Mouse (Mus musculus) lung, postnatal 0 days (tissue): ENCODE measurements at regions not wholly inside any gene's neighbourhood (a gene's known extent, or its start where the extent isn't known, plus 50 kb on each side); places are given as distances from the start of the nearest gene placed in this dataset.

Source experiments
- ATAC-seq: fragments of 200-750 bp; cut with Nextera tagmentation; 2 replicates; pipeline ENCODE4 v1.8.0; 2017; ENCODE audit warnings: moderate library complexity
- DNase-seq: peaks from one replicate; pipeline ENCODE4 v3.0.0-alpha.2; 2016; ENCODE audit warnings: low spot score
- H3K27ac ChIP-seq: fragments of 300-500 bp; sonication (generic); 2 replicates; pipeline ENCODE4 v1.5.1; 2014; ENCODE audit warnings: antibody characterized with exemption, mild to moderate bottlenecking, low read length, mixed read lengths
- H3K27me3 ChIP-seq: fragments of 300-500 bp; sonication (generic); replicated peaks from 2 replicates; pipeline ENCODE4 v1.6.1; 2014; ENCODE audit warnings: low read length, mixed read lengths; ENCODE audit not compliant: insufficient read depth
- H3K36me3 ChIP-seq: fragments of 300-500 bp; sonication (generic); 2 replicates; pipeline ENCODE4 v1.6.1; 2014; ENCODE audit warnings: low read length, mixed read lengths; ENCODE audit not compliant: insufficient read depth
- H3K4me1 ChIP-seq: fragments of 300-500 bp; sonication (generic); 2 replicates; pipeline ENCODE4 v1.6.1; 2014; ENCODE audit warnings: antibody characterized with exemption, low read depth, low read length, mixed read lengths; ENCODE audit not compliant: insufficient read depth
- H3K4me2 ChIP-seq: fragments of 300-500 bp; sonication (generic); replicated peaks from 2 replicates; pipeline ENCODE4 v1.6.1; 2014; ENCODE audit warnings: low read depth, mild to moderate bottlenecking, low read length, moderate library complexity, mixed read lengths
- H3K4me3 ChIP-seq: fragments of 300-500 bp; sonication (generic); 2 replicates; pipeline ENCODE4 v1.5.1; 2014; ENCODE audit warnings: low read depth, low read length
- H3K9ac ChIP-seq: fragments of 300-500 bp; sonication (generic); replicated peaks from 2 replicates; pipeline ENCODE4 v1.6.1; 2014; ENCODE audit warnings: low read depth, mild to moderate bottlenecking
- H3K9me3 ChIP-seq: fragments of 300-500 bp; sonication (generic); 2 replicates; pipeline ENCODE4 v1.6.1; 2016; ENCODE audit warnings: low read length, mixed read lengths
- CTCF ChIP-seq: IDR thresholded peaks from 2 replicates; pipeline ENCODE4 v1.5.1; 2016; ENCODE audit warnings: antibody characterized with exemption, mild to moderate bottlenecking
- EP300 ChIP-seq: IDR thresholded peaks from 2 replicates; pipeline ENCODE4 v1.6.1; 2016; ENCODE audit warnings: antibody characterized with exemption, mild to moderate bottlenecking, control low read depth
- WGBS: fragments of 180-500 bp; shearing (Covaris S2); extraction: QIAGEN DNeasy Blood & Tissue Kit; methylation state at CpG from one replicate; pipeline ENCODE4 v1.1.7; 2014; 5-methylcytosine and 5-hydroxymethylcytosine counted together

- no peak for ATAC-seq
- TF ChIP-seq EP300 (no peak), CTCF (no peak)
Measured at GRCm38 (mm10) chr10:56611564-56612288, 234.6 kb downstream of the Gja1 start.

GRCm38 (mm10) chr10:56642656-56643055 is 265.5 kb downstream of the Gja1 start:
- H3K36me3 ChIP-seq: no peaks in the 10 kb centered on the region
- H3K4me1 ChIP-seq: no peaks in the 10 kb centered on the region
- DNase-seq (no peak), ATAC-seq (no peak)
- no peak overlapping the region for H3K4me2 ChIP-seq
- H3K9me3 ChIP-seq: no peaks in the 10 kb centered on the region
- no peak for TF ChIP-seq CTCF
- no peak for TF ChIP-seq EP300
- H3K27me3 ChIP-seq: no peaks in the 10 kb centered on the region
- H3K4me3 ChIP-seq: no peak overlapping the region
- 71% methylated on average over 2 of the region's 2 CpGs for WGBS
- no peak overlapping the region for H3K9ac ChIP-seq
- H3K27ac ChIP-seq: no peak overlapping the region

More at GRCm38 (mm10) chr10:56611564-56612288, 234.6 kb downstream of the Gja1 start:
- H3K4me2 ChIP-seq: no peak overlapping the region
- no peak overlapping the region for H3K4me3 ChIP-seq
- no peaks in the 10 kb centered on the region for H3K36me3 ChIP-seq
- WGBS: 58% methylated on average over 8 of the region's 8 CpGs
- no peak for DNase-seq
- H3K27me3 ChIP-seq: no peaks in the 10 kb centered on the region
- H3K27ac ChIP-seq: no peak overlapping the region
- no peak overlapping the region for H3K9ac ChIP-seq
- H3K4me1 ChIP-seq: no peaks in the 10 kb centered on the region
- no peaks in the 10 kb centered on the region for H3K9me3 ChIP-seq

- TF ChIP-seq CTCF: no peak
- no peak for TF ChIP-seq EP300
Measured at GRCm38 (mm10) chr10:56643376-56644135, 266.4 kb downstream of the Gja1 start.

GRCm38 (mm10) chr10:56660501-56660900 is 283.4 kb downstream of the Gja1 start:
- 65% methylated on average over 4 of the region's 4 CpGs for WGBS
- H3K9ac ChIP-seq: no peak overlapping the region
- H3K4me3 ChIP-seq: no peak overlapping the region
- no peaks in the 10 kb centered on the region for H3K9me3 ChIP-seq
- no peak overlapping the region for H3K27ac ChIP-seq
- ATAC-seq: no peak
- no peaks in the 10 kb centered on the region for H3K36me3 ChIP-seq
- H3K27me3 ChIP-seq: no peaks in the 10 kb centered on the region
- H3K4me1 ChIP-seq: no peaks in the 10 kb centered on the region
- DNase-seq: no peak
- no peak overlapping the region for H3K4me2 ChIP-seq
- TF ChIP-seq EP300: no peak
- TF ChIP-seq CTCF: no peak

More at GRCm38 (mm10) chr10:56643376-56644135, 266.4 kb downstream of the Gja1 start:
- no peaks in the 10 kb centered on the region for H3K36me3 ChIP-seq
- DNase-seq: no peak
- H3K9ac ChIP-seq: no peak overlapping the region
- no peaks in the 10 kb centered on the region for H3K4me1 ChIP-seq
- no peak overlapping the region for H3K4me2 ChIP-seq
- H3K9me3 ChIP-seq: no peaks in the 10 kb centered on the region
- no peak overlapping the region for H3K4me3 ChIP-seq
- H3K27me3 ChIP-seq: no peaks in the 10 kb centered on the region
- WGBS: 51% methylated on average over 12 of the region's 12 CpGs
- no peak overlapping the region for H3K27ac ChIP-seq
- ATAC-seq: no peak

GRCm38 (mm10) chr10:56673919-56674318 is 296.8 kb downstream of the Gja1 start:
- 48% methylated on average over 3 of the region's 3 CpGs for WGBS
- DNase-seq: peak; percentile 59
- peak; percentile 80 for ATAC-seq

GRCm38 (mm10) chr10:56682901-56683300 is 305.8 kb downstream of the Gja1 start:
- H3K9ac ChIP-seq: no peak overlapping the region
- no peak overlapping the region for H3K4me3 ChIP-seq
- WGBS: 54% methylated on average over 3 of the region's 3 CpGs
- no peak overlapping the region for H3K4me2 ChIP-seq
- DNase-seq (peak; percentile 9), ATAC-seq (peak; percentile 75)
- H3K36me3 ChIP-seq: no peaks in the 10 kb centered on the region
- H3K27me3 ChIP-seq: no peaks in the 10 kb centered on the region
- no peak overlapping the region for H3K27ac ChIP-seq
- no peaks in the 10 kb centered on the region for H3K9me3 ChIP-seq
- TF ChIP-seq CTCF (no peak), EP300 (no peak)
- no peaks in the 10 kb centered on the region for H3K4me1 ChIP-seq

More at GRCm38 (mm10) chr10:56673919-56674318, 296.8 kb downstream of the Gja1 start:
- Histone ChIP-seq H3K4me2 (no peak overlapping the region), H3K36me3 (no peaks in the 10 kb centered on the region), H3K9ac (no peak overlapping the region), H3K4me1 (no peaks in the 10 kb centered on the region), H3K27ac (no peak overlapping the region), H3K4me3 (no peak overlapping the region), H3K27me3 (no peaks in the 10 kb centered on the region), H3K9me3 (no peaks in the 10 kb centered on the region)
- TF ChIP-seq EP300 (peak; percentile 89), CTCF (no peak)
